Mouse (Mus musculus) limb, embryonic 14.5 days (tissue): ENCODE measurements around the gene Tekt2. TPM values are rescaled to one million over a fixed set of nuclear protein-coding genes. Genes with fewer than 3 reads are reported as not detected.

Source experiments
- ATAC-seq: fragments of 200-750 bp; cut with Nextera tagmentation; 2 replicates; pipeline ENCODE4 v1.8.0; 2017; ENCODE audit warnings: low read depth, moderate number of reproducible peaks, moderate TSS enrichment; ENCODE audit not compliant: low FRiP score
- DNase-seq: peaks from one replicate; pipeline ENCODE4 v3.0.0-alpha.2; 2015; ENCODE audit warnings: low spot score
- H3K27ac ChIP-seq: fragments of 300-500 bp; sonication (generic); replicated peaks from 2 replicates; pipeline ENCODE4 v1.5.1; 2014; ENCODE audit warnings: low read depth, mild to moderate bottlenecking, low read length, moderate library complexity, mixed read lengths
- H3K27me3 ChIP-seq: fragments of 300-500 bp; sonication (generic); 2 replicates; pipeline ENCODE4 v1.6.1; 2014; ENCODE audit warnings: low read length, mixed read lengths; ENCODE audit not compliant: control insufficient read depth, insufficient read depth
- H3K36me3 ChIP-seq: fragments of 300-500 bp; sonication (generic); 2 replicates; pipeline ENCODE4 v1.6.1; 2014; ENCODE audit warnings: mild to moderate bottlenecking, low read length, moderate library complexity, mixed read lengths; ENCODE audit not compliant: control insufficient read depth, insufficient read depth
- H3K4me1 ChIP-seq: fragments of 300-500 bp; sonication (generic); 2 replicates; pipeline ENCODE4 v1.6.1; 2014; ENCODE audit warnings: antibody characterized with exemption, low read length, mixed read lengths; ENCODE audit not compliant: control insufficient read depth, insufficient read depth
- H3K4me2 ChIP-seq: fragments of 300-500 bp; sonication (generic); replicated peaks from 2 replicates; pipeline ENCODE4 v1.6.1; 2014; ENCODE audit warnings: low read depth, mild to moderate bottlenecking, low read length, moderate library complexity; ENCODE audit not compliant: severe bottlenecking
- H3K4me3 ChIP-seq: fragments of 300-500 bp; sonication (generic); replicated peaks from 2 replicates; pipeline ENCODE4 v1.5.1; 2014; ENCODE audit warnings: low read length
- H3K9ac ChIP-seq: fragments of 300-500 bp; sonication (generic); 2 replicates; pipeline ENCODE4 v1.6.1; 2014; ENCODE audit warnings: mild to moderate bottlenecking, low read depth, low read length, moderate library complexity; ENCODE audit not compliant: severe bottlenecking
- H3K9me3 ChIP-seq: fragments of 300-500 bp; sonication (generic); 2 replicates; pipeline ENCODE4 v1.6.1; 2016; ENCODE audit warnings: low read length; ENCODE audit not compliant: control insufficient read depth
- POLR2A ChIP-seq: fragments of 200-500 bp; IDR thresholded peaks from 2 replicates; pipeline ENCODE4 v1.8.0; 2012; ENCODE audit warnings: inconsistent platforms, mild to moderate bottlenecking, moderate library complexity, borderline replicate concordance; ENCODE audit not compliant: insufficient read depth, insufficient read length; ENCODE audit errors: extremely low read depth
- WGBS: fragments of 180-500 bp; shearing (Covaris S2); extraction: QIAGEN DNeasy Blood & Tissue Kit; methylation state at CpG from one replicate; pipeline ENCODE4 v1.1.7; 2014; 5-methylcytosine and 5-hydroxymethylcytosine counted together
- polyA plus RNA-seq, 2 experiments: library from polyadenylated mRNA; depleted of rRNA in 1 of 2; stranded (reverse) in 1 of 2; unstranded in 1 of 2; fragments of >200 nt; fragmentation: Nextera tagmentation in 1 of 2; extraction: Ambion mirVana in 1 of 2; gene quantifications; 2 replicates each; pipeline versions ENCODE4 v1.2.1 to v1.2.3; 2012 to 2014

The Tekt2 gene
- polyA plus RNA-seq, 2 experiments: 14.4 to 48.9 TPM

- H3K4me1 ChIP-seq: peaks cover 19% of the 10 kb centered on the region
- H3K27ac ChIP-seq: peak overlapping the region; percentile 53; the same call in 1 of the 2 replicates
- DNase-seq (peak; percentile 45), ATAC-seq (peak; percentile 21; the same call in 1 of the 2 replicates)
- TF ChIP-seq POLR2A: no peak
- peaks cover 46% of the 10 kb centered on the region for H3K36me3 ChIP-seq
- H3K9ac ChIP-seq: no peak overlapping the region; the same call in 1 of the 2 replicates
- no peaks in the 10 kb centered on the region for H3K27me3 ChIP-seq
- no peak overlapping the region for H3K4me3 ChIP-seq
- 31% methylated on average over 10 of the region's 10 CpGs for WGBS
- H3K4me2 ChIP-seq: no peak overlapping the region
- no peaks in the 10 kb centered on the region for H3K9me3 ChIP-seq
Measured at GRCm38 (mm10) chr4:126314393-126314792, 11.1 kb downstream of the Tekt2 start.

DNA sequence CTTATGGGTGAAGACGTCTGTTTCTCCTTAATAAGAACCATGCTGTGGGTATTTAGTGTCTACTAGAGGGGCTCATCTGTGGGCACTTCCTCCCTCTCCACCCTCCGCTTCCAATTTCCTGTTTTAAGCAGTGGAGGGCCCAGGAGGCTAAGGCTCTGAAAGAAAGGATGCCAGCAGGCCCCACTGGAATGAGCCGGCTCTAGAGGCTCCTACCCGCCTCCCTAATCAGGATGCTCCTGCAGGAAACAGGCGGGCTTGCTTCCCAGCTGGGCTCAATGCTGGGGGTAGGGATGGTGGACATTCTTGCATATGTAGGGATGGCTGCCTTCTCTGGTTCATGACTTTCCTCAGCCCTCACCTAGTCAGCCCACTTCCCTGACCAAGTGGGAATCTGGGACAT is 12.3 kb downstream of the Tekt2 start:
- no peak overlapping the region for H3K4me3 ChIP-seq
- WGBS: 27% methylated on average over 5 of the region's 5 CpGs
- ATAC-seq (no peak), DNase-seq (no peak)
- no peak for TF ChIP-seq POLR2A
- H3K27me3 ChIP-seq: no peaks in the 10 kb centered on the region
- peak overlapping the region; percentile 29 for H3K27ac ChIP-seq
- H3K9me3 ChIP-seq: no peaks in the 10 kb centered on the region
- H3K36me3 ChIP-seq: peaks cover 43% of the 10 kb centered on the region
- H3K4me2 ChIP-seq: no peak overlapping the region
- H3K9ac ChIP-seq: no peak overlapping the region
- H3K4me1 ChIP-seq: peaks cover 21% of the 10 kb centered on the region

- Histone ChIP-seq H3K36me3 (peaks cover 27% of the 10 kb centered on the region), H3K27ac (no peak overlapping the region), H3K4me3 (no peak overlapping the region), H3K9me3 (no peaks in the 10 kb centered on the region), H3K9ac (no peak overlapping the region), H3K4me2 (no peak overlapping the region), H3K27me3 (no peaks in the 10 kb centered on the region), H3K4me1 (peaks cover 21% of the 10 kb centered on the region)
- ATAC-seq: no peak
- DNase-seq: no peak
- TF ChIP-seq POLR2A: no peak
- 92% methylated on average over 16 of the region's 16 CpGs for WGBS
Measured at GRCm38 (mm10) chr4:126311566-126312200, 13.8 kb downstream of the Tekt2 start.

DNA sequence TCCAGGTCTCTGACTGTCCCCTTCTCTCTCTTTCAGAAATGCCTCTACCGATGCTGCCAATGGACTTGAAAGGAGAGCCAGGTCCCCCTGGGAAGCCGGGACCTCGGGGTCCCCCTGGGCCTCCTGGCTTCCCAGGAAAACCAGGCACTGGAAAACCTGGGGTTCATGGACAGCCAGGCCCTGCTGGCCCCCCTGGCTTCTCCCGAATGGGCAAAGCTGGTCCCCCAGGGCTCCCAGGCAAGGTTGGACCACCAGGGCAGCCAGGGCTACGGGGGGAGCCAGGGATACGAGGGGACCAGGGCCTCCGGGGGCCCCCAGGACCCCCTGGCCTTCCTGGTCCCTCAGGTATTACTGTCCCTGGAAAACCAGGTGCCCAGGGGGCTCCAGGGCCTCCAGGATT is 15.1 kb downstream of the Tekt2 start:
- peaks cover 14% of the 10 kb centered on the region; the same call in 1 of the 2 replicates for H3K36me3 ChIP-seq
- H3K4me2 ChIP-seq: no peak overlapping the region
- H3K9ac ChIP-seq: no peak overlapping the region
- no peaks in the 10 kb centered on the region for H3K9me3 ChIP-seq
- no peaks in the 10 kb centered on the region for H3K27me3 ChIP-seq
- peaks cover 21% of the 10 kb centered on the region for H3K4me1 ChIP-seq
- H3K27ac ChIP-seq: no peak overlapping the region
- no peak overlapping the region for H3K4me3 ChIP-seq
- WGBS: 77% methylated on average over 7 of the region's 7 CpGs
- ATAC-seq (no peak), DNase-seq (no peak)
- no peak for TF ChIP-seq POLR2A

GRCm38 (mm10) chr4:126309922-126310309 is 15.6 kb downstream of the Tekt2 start:
- peak; percentile 75 for ATAC-seq
- H3K27ac ChIP-seq: no peak overlapping the region
- no peak overlapping the region; the same call in 1 of the 2 replicates for H3K4me3 ChIP-seq
- no peak for TF ChIP-seq POLR2A
- DNase-seq: peak; percentile 89
- H3K9me3 ChIP-seq: no peaks in the 10 kb centered on the region
- peaks cover 21% of the 10 kb centered on the region for H3K4me1 ChIP-seq
- H3K4me2 ChIP-seq: peak overlapping the region; percentile 42; the same call in 1 of the 2 replicates
- 0% methylated on average over 7 of the region's 7 CpGs for WGBS
- H3K36me3 ChIP-seq: peaks cover 14% of the 10 kb centered on the region; the same call in 1 of the 2 replicates
- no peaks in the 10 kb centered on the region for H3K27me3 ChIP-seq
- H3K9ac ChIP-seq: no peak overlapping the region
